8 mouse cellular contexts compared by ENCODE assay signal in the genomic region with DNA sequence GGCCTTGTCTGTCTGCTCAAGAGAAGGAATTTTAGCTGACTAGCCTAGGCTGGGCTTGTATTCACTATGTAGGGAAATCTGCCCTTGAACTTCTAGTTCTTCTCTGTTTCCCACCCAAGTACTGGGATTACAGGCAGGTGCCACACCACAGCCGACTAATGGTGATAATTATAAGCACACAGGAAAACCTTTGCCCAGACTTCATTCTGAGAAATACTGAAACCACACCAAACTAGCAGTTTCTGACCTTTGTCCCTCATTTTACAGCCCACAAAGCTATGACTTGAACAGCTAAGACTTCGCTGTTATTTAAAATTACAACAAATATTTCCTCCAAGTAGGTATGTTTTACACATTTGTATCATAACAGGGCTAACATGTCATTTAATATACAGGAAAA.
DNase-seq lines count a peak whose midpoint lies in the region; ATAC-seq lines count a peak whose summit lies in the region.

No protein-coding gene starts in this region.

- no peaks in the 10 kb centered on the region for H3K36me3 ChIP-seq in hindbrain, embryonic 15.5 days
- no peaks in the 10 kb centered on the region for H3K36me3 ChIP-seq in liver, embryonic 16.5 days (ENCODE audit: control insufficient read depth, insufficient read depth)

- H3K4me3 ChIP-seq in brown adipose tissue, adult 24 weeks (ENCODE audit: insufficient read depth, low read depth, low read length), result peak overlapping the region; percentile 92
- H3K4me3 ChIP-seq in hindbrain, embryonic 15.5 days, result peak overlapping the region; percentile 66
- H3K4me3 ChIP-seq in liver, embryonic 16.5 days (ENCODE audit: low read depth, low read length), result peak overlapping the region; percentile 82

- H3K27me3 ChIP-seq in hindbrain, embryonic 15.5 days, result no peaks in the 10 kb centered on the region
- H3K27me3 ChIP-seq in liver, embryonic 16.5 days (ENCODE audit: control insufficient read depth, insufficient read depth, low read depth, low read length), result no peaks in the 10 kb centered on the region

- DNase-seq in heart, adult 8-10 months (ENCODE audit: low spot score), result peak; percentile 1
- no peak for DNase-seq in heart, adult 9 months (ENCODE audit: low spot score in 2 of 2)
- no peak for DNase-seq in layer of hippocampus, postnatal 25 days (ENCODE audit: extremely low spot score in 1 of 2, low spot score in 1 of 2)
- DNase-seq in ovary, postnatal 14 days (ENCODE audit: low spot score), result no peak
- DNase-seq in ovary, postnatal 10 days (ENCODE audit: low spot score), result no peak

- ATAC-seq in hindbrain, embryonic 15.5 days (ENCODE audit: low FRiP score, low read depth), result no peak
- ATAC-seq in liver, embryonic 16.5 days (ENCODE audit: low read depth), result no peak

- no peaks in the 10 kb centered on the region for H3K4me1 ChIP-seq in brown adipose tissue, adult 24 weeks (ENCODE audit: control insufficient read depth, insufficient read depth, insufficient read length, low read length)
- H3K4me1 ChIP-seq in hindbrain, embryonic 15.5 days (replicated peaks), result peaks cover 12% of the 10 kb centered on the region
- H3K4me1 ChIP-seq in liver, embryonic 16.5 days (ENCODE audit: control insufficient read depth, low read depth, low read length), result peaks cover 8% of the 10 kb centered on the region

- WGBS in hindbrain, embryonic 15.5 days, result 25% methylated on average over 2 of the region's 2 CpGs
- WGBS in liver, embryonic 16.5 days (ENCODE audit: insufficient replicate concordance), result 25% methylated on average over 2 of the region's 2 CpGs

- H3K9ac ChIP-seq in hindbrain, embryonic 15.5 days, result peak overlapping the region; percentile 76
- no peak overlapping the region; the same call in 1 of the 2 replicates for H3K9ac ChIP-seq in liver, embryonic 16.5 days (ENCODE audit: low read depth, low read length)

- H3K27ac ChIP-seq in brown adipose tissue, adult 24 weeks (replicated peaks; ENCODE audit: low read depth, low read length), result 0 out of 2 replicates have a peak overlapping the region, but pooled peaks have one; percentile 13
- peak overlapping the region; percentile 90 for H3K27ac ChIP-seq in hindbrain, embryonic 15.5 days (replicated peaks)
- no peak overlapping the region for H3K27ac ChIP-seq in liver, embryonic 16.5 days (ENCODE audit: low read length)

- H3K4me2 ChIP-seq in hindbrain, embryonic 15.5 days, result peak overlapping the region; percentile 71
- H3K4me2 ChIP-seq in liver, embryonic 16.5 days (ENCODE audit: low read depth, low read length), result peak overlapping the region; percentile 85

- H3K9me3 ChIP-seq in hindbrain, embryonic 15.5 days, result no peaks in the 10 kb centered on the region
- no peaks in the 10 kb centered on the region for H3K9me3 ChIP-seq in liver, embryonic 16.5 days (replicated peaks; ENCODE audit: control insufficient read depth, low read length)
